Mouse (Mus musculus): ENCODE data around the gene Gsap.
A peak's percentile ranks its signal among the peaks of the same experiment; 100 is the strongest.
"Not testable (repeated sequence)": the region's sequence is repeated elsewhere in the genome, so short reads cannot be mapped to it uniquely, and the experiment has no call there.

Gsap gene

GRCm38 (mm10) chr5:21261202-21261844, 75.3 kb downstream of the Gsap start:
- no peak for DNase-seq

- DNase-seq = no peak
These were observed 77.4 kb downstream of the Gsap start for GRCm38 (mm10) chr5:21263202-21264055.

GRCm38 (mm10) chr5:21264352-21265021, 78.4 kb downstream of the Gsap start:
- DNase-seq = no peak

GRCm38 (mm10) chr5:21265049-21265448, 79.0 kb downstream of the Gsap start:
- DNase-seq = peak; percentile 48 to 75

- no peak for DNase-seq
These were observed 81.0 kb downstream of the Gsap start for GRCm38 (mm10) chr5:21267090-21267489.

- no peak for DNase-seq
These were observed 83.4 kb downstream of the Gsap start for GRCm38 (mm10) chr5:21269446-21269845.

- DNase-seq = no peak
These were observed 84.7 kb downstream of the Gsap start for GRCm38 (mm10) chr5:21270756-21271155.

- no peak for DNase-seq
These were observed 85.6 kb downstream of the Gsap start for GRCm38 (mm10) chr5:21271386-21272354.

GRCm38 (mm10) chr5:21277685-21278084, 91.6 kb downstream of the Gsap start:
- DNase-seq = not testable (repeated sequence)

GRCm38 (mm10) chr5:21283356-21284062, 97.5 kb downstream of the Gsap start:
- no peak for DNase-seq

- DNase-seq = no peak
These were observed 102.8 kb downstream of the Gsap start for GRCm38 (mm10) chr5:21288658-21289435.

- no peak for DNase-seq
These were observed 104.5 kb downstream of the Gsap start for GRCm38 (mm10) chr5:21290594-21290993.

- peak; percentile 26 to 27 for DNase-seq
These were observed 109.6 kb downstream of the Gsap start for GRCm38 (mm10) chr5:21295683-21296082.

GRCm38 (mm10) chr5:21299076-21299755, 113.2 kb downstream of the Gsap start:
- no peak for DNase-seq

- no peak for DNase-seq
These were observed 114.0 kb downstream of the Gsap start for GRCm38 (mm10) chr5:21300058-21300457.

GRCm38 (mm10) chr5:21301011-21301410, 115.0 kb downstream of the Gsap start:
- DNase-seq = no peak

- DNase-seq = no peak
These were observed 121.1 kb downstream of the Gsap start for GRCm38 (mm10) chr5:21307165-21307564.

GRCm38 (mm10) chr5:21314696-21315095, 128.6 kb downstream of the Gsap start:
- no peak for DNase-seq

- DNase-seq = no peak
These were observed 134.1 kb downstream of the Gsap start for GRCm38 (mm10) chr5:21320138-21320537.

GRCm38 (mm10) chr5:21326494-21326893, 140.4 kb downstream of the Gsap start:
- peak; percentile 71 to 90 for DNase-seq

Measured in spleen, adult 18-20 months (tissue).